Mouse (Mus musculus) common myeloid progenitor, adult 5-6 weeks (primary cell): ENCODE data around the gene Lcn9. TPM values are rescaled to one million over a fixed set of nuclear protein-coding genes. Genes with fewer than 3 reads are reported as not detected.

Source experiments
- ATAC-seq: replicated peaks from 2 replicates; pipeline ENCODE4 v1.8.0; 2016; ENCODE audit warnings: low read depth, mild to moderate bottlenecking, moderate TSS enrichment, inconsistent platforms; ENCODE audit not compliant: poor library complexity, severe bottlenecking
- total RNA-seq: library from RNA; stranded (forward); fragments of 200-1000, 187-1606 nt; gene quantifications from 2 replicates; pipeline ENCODE4 v1.2.3, GENCODE M21; 2017

Lcn9 gene
- total RNA-seq, 1 experiment from 2014 or later = not detected

GRCm38 (mm10) chr2:25844097-25844496 lies 21.1 kb downstream of the Lcn9 start:
- ATAC-seq = no peak

GRCm38 (mm10) chr2:25846516-25846915 lies 23.6 kb downstream of the Lcn9 start:
- ATAC-seq = no peak

- ATAC-seq = no peak
Measured at GRCm38 (mm10) chr2:25847226-25847625, 24.3 kb downstream of the Lcn9 start, which contains the start of gene Sohlh1. Gene Sohlh1 (minus strand): TSS chr2:25847248.

GRCm38 (mm10) chr2:25850330-25850729 lies 27.4 kb downstream of the Lcn9 start:
- ATAC-seq = peak; percentile 46; the same call in 1 of the 2 replicates

GRCm38 (mm10) chr2:25852626-25853025 lies 29.7 kb downstream of the Lcn9 start:
- ATAC-seq = peak; percentile 81

GRCm38 (mm10) chr2:25853998-25854397 lies 31.0 kb downstream of the Lcn9 start:
- ATAC-seq = no peak

- ATAC-seq = no peak
Measured at GRCm38 (mm10) chr2:25859891-25860290, 36.9 kb downstream of the Lcn9 start.

- ATAC-seq = no peak
Measured at GRCm38 (mm10) chr2:25862038-25862437, 39.1 kb downstream of the Lcn9 start.

- no peak for ATAC-seq
Measured at GRCm38 (mm10) chr2:25862696-25863270, 39.8 kb downstream of the Lcn9 start.

- peak; percentile 25; the same call in 1 of the 2 replicates for ATAC-seq
Measured at GRCm38 (mm10) chr2:25863337-25864131, 40.6 kb downstream of the Lcn9 start, which contains the start of gene Kcnt1. Gene Kcnt1 (plus strand): TSS chr2:25863734.

GRCm38 (mm10) chr2:25864230-25864629 lies 41.3 kb downstream of the Lcn9 start:
- 0 out of 2 replicates have a peak, but pooled peaks have one; percentile 28 for ATAC-seq

- no peak for ATAC-seq
Measured at GRCm38 (mm10) chr2:25865412-25865811, 42.5 kb downstream of the Lcn9 start.

- ATAC-seq = no peak
Measured at GRCm38 (mm10) chr2:25866656-25867055, 43.7 kb downstream of the Lcn9 start.

Other genes starting within 250 kb of the Lcn9 start
- 3.4 TPM in 1 of 2 replicates, not detected in the other for gene Mamdc4, start 248.3 kb upstream of the Lcn9 start, total RNA-seq
- gene Phpt1, start 247.9 kb upstream of the Lcn9 start, total RNA-seq = 33.5 and 40.8 TPM in 2 replicates
- gene Ajm1, start 241.4 kb upstream of the Lcn9 start, total RNA-seq = 0.55 TPM in 1 of 2 replicates, not detected in the other
- gene Rabl6, start 214.6 kb upstream of the Lcn9 start, total RNA-seq = 78.2 and 83.9 TPM in 2 replicates
- gene Ccdc183, start 205.5 kb upstream of the Lcn9 start, total RNA-seq = not detected in 2 replicates
- gene Tmem141, start 201.1 kb upstream of the Lcn9 start, total RNA-seq = 6.4 and 23.9 TPM in 2 replicates
- 1.6 and 2.4 TPM in 2 replicates for gene Fcna, start 195.1 kb upstream of the Lcn9 start, total RNA-seq
- not detected in 2 replicates for gene Lcn8, start 170.0 kb upstream of the Lcn9 start, total RNA-seq
- not detected in 2 replicates for gene Lcn5, start 165.2 kb upstream of the Lcn9 start, total RNA-seq
- gene Lcn6, start 146.4 kb upstream of the Lcn9 start, total RNA-seq = not detected in 2 replicates
- gene Lcn10, start 140.4 kb upstream of the Lcn9 start, total RNA-seq = not detected in 2 replicates
- not detected in 2 replicates for gene Obp2a, start 123.1 kb upstream of the Lcn9 start, total RNA-seq
- 7.8 and 9.7 TPM in 2 replicates for gene Bmyc, start 116.4 kb upstream of the Lcn9 start, total RNA-seq
- not detected in 2 replicates for gene Obp2b, start 86.1 kb upstream of the Lcn9 start, total RNA-seq
- gene Lcn3, start 57.6 kb upstream of the Lcn9 start, total RNA-seq = not detected in 2 replicates
- not detected in 2 replicates for gene Lcn11, start 46.1 kb upstream of the Lcn9 start, total RNA-seq
- gene Gm13539, start 40.9 kb upstream of the Lcn9 start, total RNA-seq = not detected in 2 replicates
- not detected in 2 replicates for gene Glt6d1, start 7.3 kb upstream of the Lcn9 start, total RNA-seq
- gene Sohlh1, start 24.1 kb downstream of the Lcn9 start, total RNA-seq = not detected in 2 replicates
- gene Kcnt1, start 40.6 kb downstream of the Lcn9 start, total RNA-seq = not detected in 2 replicates
- 46.6 and 58.5 TPM in 2 replicates for gene Camsap1, start 160.1 kb downstream of the Lcn9 start, total RNA-seq
- gene Ubac1, start 198.6 kb downstream of the Lcn9 start, total RNA-seq = 69.9 and 79.7 TPM in 2 replicates